Mouse (Mus musculus) midbrain, embryonic 14.5 days (tissue): Measurements from ENCODE around the gene Ric1. TPM values are rescaled to one million over a fixed set of nuclear protein-coding genes. Genes with fewer than 3 reads are reported as not detected.
"Not testable (repeated sequence)": the region's sequence is repeated elsewhere in the genome, so short reads cannot be mapped to it uniquely, and the experiment has no call there.

Source experiments
- ATAC-seq: fragments of 200-750 bp; cut with Nextera tagmentation; 2 replicates; pipeline ENCODE4 v1.8.0; 2017; ENCODE audit warnings: moderate number of reproducible peaks, moderate library complexity; ENCODE audit not compliant: low FRiP score, low TSS enrichment
- DNase-seq: peaks from one replicate; pipeline ENCODE4 v3.0.0-alpha.2; 2015
- H3K27ac ChIP-seq: fragments of 300-500 bp; sonication (generic); replicated peaks from 2 replicates; pipeline ENCODE4 v1.5.1; 2014; ENCODE audit warnings: mild to moderate bottlenecking, low read depth, low read length, moderate library complexity
- H3K27me3 ChIP-seq: fragments of 300-500 bp; sonication (generic); 2 replicates; pipeline ENCODE4 v1.6.1; 2014; ENCODE audit warnings: low read length, control low read depth, mixed read lengths; ENCODE audit not compliant: control insufficient read depth, insufficient read depth
- H3K36me3 ChIP-seq: fragments of 300-500 bp; sonication (generic); 2 replicates; pipeline ENCODE4 v1.6.1; 2014; ENCODE audit warnings: low read length, control low read depth; ENCODE audit not compliant: control insufficient read depth, insufficient read depth
- H3K4me1 ChIP-seq: fragments of 300-500 bp; sonication (generic); 2 replicates; pipeline ENCODE4 v1.6.1; 2014; ENCODE audit warnings: mild to moderate bottlenecking, antibody characterized with exemption, low read length, control low read depth; ENCODE audit not compliant: control insufficient read depth, insufficient read depth
- H3K4me2 ChIP-seq: fragments of 300-500 bp; sonication (generic); 2 replicates; pipeline ENCODE4 v1.6.1; 2014; ENCODE audit warnings: mild to moderate bottlenecking, low read length, moderate library complexity
- H3K4me3 ChIP-seq: fragments of 300-500 bp; sonication (generic); replicated peaks from 2 replicates; pipeline ENCODE4 v1.5.1; 2014; ENCODE audit warnings: low read depth, low read length
- H3K9ac ChIP-seq: fragments of 300-500 bp; sonication (generic); replicated peaks from 2 replicates; pipeline ENCODE4 v1.6.1; 2014; ENCODE audit warnings: mild to moderate bottlenecking, low read length, moderate library complexity
- H3K9me3 ChIP-seq: fragments of 300-500 bp; sonication (generic); 2 replicates; pipeline ENCODE4 v1.6.1; 2016; ENCODE audit warnings: low read length, control low read depth, mixed read lengths; ENCODE audit not compliant: control insufficient read depth
- WGBS: fragments of 180-500 bp; shearing (Covaris S2); extraction: QIAGEN DNeasy Blood & Tissue Kit; methylation state at CpG from one replicate; pipeline ENCODE4 v1.1.7; 2014; 5-methylcytosine and 5-hydroxymethylcytosine counted together
- polyA plus RNA-seq: library from polyadenylated mRNA; unstranded; fragments of >200 nt; fragmentation: Nextera tagmentation; extraction: Ambion mirVana; gene quantifications from 2 replicates; pipeline ENCODE4 v1.2.1, GENCODE M21; 2014

Gene Ric1
- polyA plus RNA-seq, 1 experiment from 2014 or later: 17.7 TPM

DNA sequence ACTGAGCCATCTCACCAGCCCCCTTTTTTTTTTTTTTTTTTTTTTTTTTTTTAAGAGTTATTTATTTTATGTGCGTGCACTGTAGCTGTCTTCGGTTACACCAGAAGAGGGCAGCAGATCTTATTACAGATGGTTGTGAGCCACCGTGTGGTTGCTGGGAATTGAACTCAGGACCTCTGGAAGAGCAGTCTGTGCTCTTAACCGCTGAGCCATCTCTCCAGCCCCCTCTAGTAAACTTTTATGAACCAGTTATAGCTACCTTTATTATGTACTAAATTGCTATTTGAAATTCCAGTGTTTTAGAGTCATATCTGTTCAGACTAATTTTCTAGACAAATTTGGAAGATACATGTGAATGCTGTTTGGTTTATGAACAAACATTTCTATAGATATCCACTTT is 3.5 kb downstream of the Ric1 start:
- H3K4me3 ChIP-seq, H3K9ac ChIP-seq, H3K27me3 ChIP-seq, ATAC-seq, H3K9me3 ChIP-seq, DNase-seq, H3K4me2 ChIP-seq, H3K4me1 ChIP-seq, H3K27ac ChIP-seq, H3K36me3 ChIP-seq: not testable (repeated sequence)
- 90% methylated on average over 4 of the region's 4 CpGs for WGBS

- no peaks in the 10 kb centered on the region for H3K27me3 ChIP-seq
- no peak overlapping the region for H3K27ac ChIP-seq
- no peak overlapping the region for H3K9ac ChIP-seq
- peaks cover 9% of the 10 kb centered on the region; the same call in 1 of the 2 replicates for H3K9me3 ChIP-seq
- no peak for ATAC-seq
- H3K36me3 ChIP-seq: no peaks in the 10 kb centered on the region
- no peak overlapping the region for H3K4me3 ChIP-seq
- no peak overlapping the region for H3K4me2 ChIP-seq
- no peak for DNase-seq
- 0 out of 2 replicates have a peak, but pooled peaks cover 6% of the 10 kb centered on the region for H3K4me1 ChIP-seq
These were observed 4.8 kb downstream of the Ric1 start for GRCm38 (mm10) chr19:29526837-29527236.

DNA sequence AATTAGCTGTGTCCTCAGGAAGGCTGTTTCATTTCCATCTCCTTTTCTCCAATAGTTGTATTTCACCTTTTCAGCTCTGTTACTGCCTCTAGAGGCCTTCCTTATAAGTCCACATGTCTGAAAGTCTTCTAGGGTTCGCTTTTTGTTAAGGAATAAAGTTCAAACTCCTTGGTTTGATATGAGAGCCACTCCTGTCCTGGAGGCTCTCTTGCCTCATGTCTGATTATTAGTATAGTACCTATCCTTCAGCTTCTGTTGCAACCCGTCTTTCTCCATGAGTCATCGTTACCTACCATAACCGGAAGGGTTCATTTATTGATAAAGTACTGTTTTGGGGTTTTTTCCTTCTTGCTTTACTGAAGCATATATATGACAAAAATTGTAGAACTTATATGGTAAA is 5.2 kb downstream of the Ric1 start:
- H3K4me1 ChIP-seq: 0 out of 2 replicates have a peak, but pooled peaks cover 6% of the 10 kb centered on the region
- H3K4me2 ChIP-seq: no peak overlapping the region

GRCm38 (mm10) chr19:29528568-29528967 is 6.5 kb downstream of the Ric1 start:
- ATAC-seq (no peak), DNase-seq (no peak)
- WGBS: 93% methylated on average over 2 of the region's 2 CpGs
- Histone ChIP-seq H3K4me3 (no peak overlapping the region), H3K36me3 (peaks cover 1% of the 10 kb centered on the region; the same call in 1 of the 2 replicates), H3K9me3 (peaks cover 9% of the 10 kb centered on the region; the same call in 1 of the 2 replicates), H3K27me3 (no peaks in the 10 kb centered on the region), H3K4me2 (no peak overlapping the region), H3K4me1 (0 out of 2 replicates have a peak, but pooled peaks cover under 1% of the 10 kb centered on the region), H3K9ac (no peak overlapping the region), H3K27ac (no peak overlapping the region)

More for the DNA sequence above, 5.2 kb downstream of the Ric1 start:
- 97% methylated on average over 4 of the region's 4 CpGs for WGBS
- no peaks in the 10 kb centered on the region for H3K36me3 ChIP-seq
- peaks cover 9% of the 10 kb centered on the region; the same call in 1 of the 2 replicates for H3K9me3 ChIP-seq
- H3K9ac ChIP-seq: no peak overlapping the region
- no peak overlapping the region for H3K27ac ChIP-seq
- H3K4me3 ChIP-seq: no peak overlapping the region
- no peak for ATAC-seq
- DNase-seq: no peak
- H3K27me3 ChIP-seq: no peaks in the 10 kb centered on the region

GRCm38 (mm10) chr19:29534030-29534429 is 11.9 kb downstream of the Ric1 start:
- Histone ChIP-seq H3K27ac (no peak overlapping the region), H3K4me3 (no peak overlapping the region), H3K4me1 (no peaks in the 10 kb centered on the region), H3K9me3 (peaks cover 4% of the 10 kb centered on the region; the same call in 1 of the 2 replicates), H3K4me2 (no peak overlapping the region), H3K36me3 (peaks cover 9% of the 10 kb centered on the region; the same call in 1 of the 2 replicates), H3K9ac (no peak overlapping the region), H3K27me3 (no peaks in the 10 kb centered on the region)
- ATAC-seq (no peak), DNase-seq (no peak)
- 94% methylated on average over 5 of the region's 5 CpGs for WGBS

- DNase-seq (no peak), ATAC-seq (no peak)
- H3K27ac ChIP-seq: no peak overlapping the region
- H3K4me3 ChIP-seq: no peak overlapping the region
- WGBS: 84% methylated on average over 8 of the region's 8 CpGs
- H3K4me2 ChIP-seq: no peak overlapping the region
- no peaks in the 10 kb centered on the region for H3K36me3 ChIP-seq
- no peak overlapping the region for H3K9ac ChIP-seq
- H3K9me3 ChIP-seq: no peaks in the 10 kb centered on the region
- no peaks in the 10 kb centered on the region for H3K27me3 ChIP-seq
- H3K4me1 ChIP-seq: no peaks in the 10 kb centered on the region
These were observed 20.3 kb downstream of the Ric1 start for GRCm38 (mm10) chr19:29542256-29542970.

GRCm38 (mm10) chr19:29544026-29544425 is 21.9 kb downstream of the Ric1 start:
- H3K4me2 ChIP-seq: no peak overlapping the region
- ATAC-seq (no peak), DNase-seq (no peak)
- no peaks in the 10 kb centered on the region for H3K36me3 ChIP-seq
- H3K9ac ChIP-seq: no peak overlapping the region
- no peaks in the 10 kb centered on the region for H3K27me3 ChIP-seq
- H3K4me3 ChIP-seq: no peak overlapping the region
- no peak overlapping the region for H3K27ac ChIP-seq
- no peaks in the 10 kb centered on the region for H3K9me3 ChIP-seq
- no peaks in the 10 kb centered on the region for H3K4me1 ChIP-seq
- 96% methylated on average over 6 of the region's 6 CpGs for WGBS

DNA sequence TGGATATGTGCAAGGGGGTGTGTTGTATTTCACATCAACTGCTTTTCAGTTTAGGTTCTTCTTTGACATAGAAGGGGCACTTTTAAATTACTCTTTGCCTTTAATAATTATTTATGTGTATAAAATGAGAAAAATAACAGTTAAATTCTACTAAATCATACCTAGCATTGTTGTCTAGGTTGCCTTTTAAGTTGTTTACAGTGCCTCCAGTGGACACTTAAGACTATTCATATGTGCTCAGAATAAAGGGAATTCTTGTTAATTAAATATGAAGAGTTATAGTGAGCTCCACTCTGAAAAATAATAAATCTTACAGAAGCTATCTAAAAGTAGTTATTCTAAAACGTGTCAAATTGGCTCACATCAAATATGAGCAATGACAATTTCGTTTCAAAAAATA is 28.5 kb downstream of the Ric1 start:
- DNase-seq: no peak
- no peak for ATAC-seq
- H3K4me2 ChIP-seq: no peak overlapping the region
- H3K4me1 ChIP-seq: no peaks in the 10 kb centered on the region
- H3K36me3 ChIP-seq: no peaks in the 10 kb centered on the region
- H3K27me3 ChIP-seq: no peaks in the 10 kb centered on the region
- WGBS: 88% methylated on average over 2 of the region's 2 CpGs
- H3K4me3 ChIP-seq: no peak overlapping the region
- H3K9me3 ChIP-seq: no peaks in the 10 kb centered on the region
- H3K9ac ChIP-seq: no peak overlapping the region
- no peak overlapping the region for H3K27ac ChIP-seq

GRCm38 (mm10) chr19:29551128-29551527 is 29.0 kb downstream of the Ric1 start:
- no peaks in the 10 kb centered on the region for H3K36me3 ChIP-seq
- no peak overlapping the region for H3K27ac ChIP-seq
- no peaks in the 10 kb centered on the region for H3K9me3 ChIP-seq
- no peak overlapping the region for H3K9ac ChIP-seq
- H3K4me3 ChIP-seq: no peak overlapping the region
- H3K27me3 ChIP-seq: no peaks in the 10 kb centered on the region
- H3K4me1 ChIP-seq: no peaks in the 10 kb centered on the region
- DNase-seq (no peak), ATAC-seq (no peak)
- WGBS: 88% methylated on average over 1 of the region's 1 CpGs
- no peak overlapping the region for H3K4me2 ChIP-seq
